Mouse (Mus musculus): ENCODE data around the gene Klc1. TPM values are rescaled to one million over a fixed set of nuclear protein-coding genes. Genes with fewer than 3 reads are reported as not detected.
A peak's percentile ranks its signal among the peaks of the same experiment; 100 is the strongest.

The Klc1 gene
- total RNA-seq, 2 experiments from 2014 or later, result 901 to 907 TPM

- no peak for DNase-seq (ENCODE audit: extremely low spot score in 1 of 2, low spot score in 2 of 2)
- intact Hi-C loops (cut with DNase I), result no loop called here
Observed at GRCm38 (mm10) chr12:111829954-111830353, 71.3 kb downstream of the Klc1 start.

GRCm38 (mm10) chr12:111830375-111830774 lies 71.7 kb downstream of the Klc1 start:
- intact Hi-C loops (cut with DNase I), result no loop called here
- no peak for DNase-seq (ENCODE audit: extremely low spot score in 1 of 2, low spot score in 2 of 2)

DNA sequence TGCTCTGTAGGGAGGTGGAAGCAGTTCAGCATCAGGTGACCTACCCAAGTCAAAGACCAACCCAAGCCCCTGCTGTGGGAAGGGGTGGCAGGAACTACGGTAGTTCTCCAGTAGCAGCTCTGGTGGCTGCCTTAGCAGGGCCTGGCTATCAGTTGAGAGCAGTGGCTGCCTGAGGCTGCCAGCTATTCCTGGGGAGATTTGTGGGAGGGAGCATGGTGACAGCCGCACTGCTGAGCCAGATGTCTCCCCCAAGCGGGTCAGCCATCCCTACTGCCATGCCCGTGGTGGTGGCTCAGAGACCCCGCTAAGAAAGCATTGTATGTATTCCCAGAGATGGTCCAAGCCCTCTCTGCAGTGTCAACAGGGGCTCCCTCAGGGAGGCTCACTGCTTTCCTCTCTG lies 74.0 kb downstream of the Klc1 start:
- intact Hi-C loops (cut with DNase I), result no loop called here
- DNase-seq (ENCODE audit: extremely low spot score in 1 of 2, low spot score in 2 of 2), result no peak

GRCm38 (mm10) chr12:111833457-111833856 lies 74.8 kb downstream of the Klc1 start:
- no peak for DNase-seq (ENCODE audit: extremely low spot score in 1 of 2, low spot score in 2 of 2)
- intact Hi-C loops (cut with DNase I), result no loop called here

DNA sequence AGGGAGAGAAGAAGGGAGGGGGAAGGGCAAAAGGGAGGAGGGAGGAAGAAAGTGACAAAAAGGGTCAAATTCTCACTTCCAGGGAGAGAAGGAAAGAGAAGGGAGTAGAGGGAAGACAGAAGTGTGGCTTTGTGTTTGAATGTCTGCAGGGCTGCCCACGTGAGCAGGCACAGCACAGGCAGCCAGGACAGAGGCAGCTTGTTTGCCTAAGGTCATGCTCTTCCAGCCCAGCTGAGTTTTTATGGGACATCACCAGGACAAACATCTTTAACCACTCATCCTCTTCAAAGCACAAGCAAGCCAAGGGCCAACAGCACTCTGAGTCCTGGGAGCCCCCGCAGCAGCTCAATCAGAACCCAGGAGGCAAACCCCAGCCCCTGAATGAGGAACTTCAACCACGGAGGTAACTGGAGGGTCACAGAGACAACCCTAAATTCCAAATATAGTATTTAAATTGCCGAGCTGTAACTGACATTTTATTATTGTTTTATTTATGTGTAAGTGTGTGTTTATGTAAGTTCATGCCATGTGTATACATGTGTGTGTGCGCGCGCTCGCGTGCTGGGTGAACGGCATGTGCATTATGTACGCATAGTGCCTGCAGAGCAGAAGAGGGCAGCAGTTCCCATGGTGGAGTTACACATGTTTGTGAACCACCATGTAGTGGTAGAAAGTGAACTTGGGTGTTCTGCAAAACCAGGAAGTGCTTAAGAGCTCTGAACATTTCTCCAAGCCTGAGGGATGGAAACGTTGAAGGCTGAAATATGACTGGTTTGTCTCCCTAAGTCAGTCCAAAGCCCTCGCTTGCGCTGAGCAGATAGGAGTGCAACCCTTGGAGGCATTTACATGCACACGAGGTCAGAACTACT lies 84.2 kb downstream of the Klc1 start:
- intact Hi-C loops (cut with DNase I), result no loop called here
- DNase-seq (ENCODE audit: extremely low spot score in 1 of 2, low spot score in 2 of 2), result no peak

- intact Hi-C loops (cut with DNase I), result no loop called here
- DNase-seq (ENCODE audit: extremely low spot score in 1 of 2, low spot score in 2 of 2), result no peak
Observed at GRCm38 (mm10) chr12:111843470-111843869, 84.8 kb downstream of the Klc1 start.

- intact Hi-C loops (cut with DNase I), result no loop called here
- DNase-seq (ENCODE audit: extremely low spot score in 1 of 2, low spot score in 2 of 2), result no peak
Observed at GRCm38 (mm10) chr12:111845953-111846352, 87.3 kb downstream of the Klc1 start.

GRCm38 (mm10) chr12:111846815-111847214 lies 88.2 kb downstream of the Klc1 start:
- DNase-seq (ENCODE audit: extremely low spot score in 1 of 2, low spot score in 2 of 2), result no peak
- intact Hi-C loops (cut with DNase I), result no loop called here

GRCm38 (mm10) chr12:111848300-111848798 lies 89.7 kb downstream of the Klc1 start:
- intact Hi-C loops (cut with DNase I), result no loop called here
- DNase-seq (ENCODE audit: extremely low spot score in 1 of 2, low spot score in 2 of 2), result no peak

- DNase-seq (ENCODE audit: extremely low spot score in 1 of 2, low spot score in 2 of 2), result no peak
- intact Hi-C loops (cut with DNase I), result no loop called here
Observed at GRCm38 (mm10) chr12:111851235-111851634, 92.6 kb downstream of the Klc1 start.

DNA sequence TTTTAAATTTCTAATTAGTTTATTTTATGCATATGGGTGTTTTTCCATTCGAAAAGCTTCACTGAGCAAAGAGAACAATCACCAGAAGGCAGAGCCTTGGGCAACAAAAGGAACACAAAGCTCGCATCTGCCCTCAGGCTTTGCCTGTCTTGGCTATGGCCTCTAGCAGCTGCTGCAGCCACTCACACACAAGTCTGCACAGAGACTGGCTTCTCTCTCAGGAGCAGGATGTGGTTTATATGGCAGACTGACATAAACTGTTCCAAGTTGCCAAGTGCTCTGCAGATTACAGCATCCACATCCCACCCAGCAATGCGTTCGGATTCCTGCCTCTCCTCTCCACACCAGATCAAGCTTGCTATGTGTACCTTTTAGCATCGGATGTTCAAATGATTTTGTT lies 93.1 kb downstream of the Klc1 start:
- no peak for DNase-seq (ENCODE audit: extremely low spot score in 1 of 2, low spot score in 2 of 2)
- intact Hi-C loops (cut with DNase I), result no loop called here

DNA sequence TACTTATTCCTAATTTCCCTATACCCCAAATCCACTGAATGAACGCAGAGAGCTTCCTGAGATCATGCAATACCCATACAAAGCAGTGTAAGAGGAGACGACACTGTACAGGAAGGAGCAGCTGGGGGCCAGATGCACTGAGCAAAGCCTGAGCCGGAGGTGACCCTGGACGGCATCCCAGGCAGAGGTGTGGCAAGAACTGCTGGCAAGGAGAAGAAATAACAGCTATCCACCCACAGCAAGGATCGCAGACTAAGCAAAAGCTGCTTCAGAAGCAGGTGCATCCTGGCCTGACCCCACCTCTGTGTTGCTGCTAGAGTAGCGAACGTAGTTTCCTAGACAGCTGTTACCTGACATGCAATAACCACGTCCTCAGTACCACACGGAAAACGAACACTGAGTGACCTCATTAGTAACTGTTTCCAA lies 94.4 kb downstream of the Klc1 start:
- intact Hi-C loops (cut with DNase I), result no loop called here
- peak in 1 of 2 experiments; percentile 52 for DNase-seq (ENCODE audit: extremely low spot score in 1 of 2, low spot score in 2 of 2)

DNA sequence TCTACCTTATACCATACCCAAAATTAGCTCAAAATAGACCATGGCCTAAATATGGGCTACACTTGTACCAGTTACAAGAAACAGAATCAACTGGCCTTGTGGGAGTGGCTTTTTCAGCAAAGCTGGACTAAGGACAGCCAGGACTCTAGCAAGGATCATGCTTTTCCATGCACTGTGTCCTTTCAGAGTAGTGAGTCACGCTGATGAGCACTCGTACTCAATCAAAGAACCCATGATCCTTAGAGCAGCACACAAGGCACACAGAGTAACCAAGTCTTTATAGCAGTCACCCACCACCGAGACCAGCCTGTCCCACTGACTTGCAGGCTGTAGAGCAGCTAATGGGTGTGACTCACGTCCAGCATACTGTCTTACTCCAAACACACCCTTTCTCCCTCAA lies 94.9 kb downstream of the Klc1 start:
- intact Hi-C loops (cut with DNase I), result no loop called here
- DNase-seq (ENCODE audit: extremely low spot score in 1 of 2, low spot score in 2 of 2), result no peak

DNA sequence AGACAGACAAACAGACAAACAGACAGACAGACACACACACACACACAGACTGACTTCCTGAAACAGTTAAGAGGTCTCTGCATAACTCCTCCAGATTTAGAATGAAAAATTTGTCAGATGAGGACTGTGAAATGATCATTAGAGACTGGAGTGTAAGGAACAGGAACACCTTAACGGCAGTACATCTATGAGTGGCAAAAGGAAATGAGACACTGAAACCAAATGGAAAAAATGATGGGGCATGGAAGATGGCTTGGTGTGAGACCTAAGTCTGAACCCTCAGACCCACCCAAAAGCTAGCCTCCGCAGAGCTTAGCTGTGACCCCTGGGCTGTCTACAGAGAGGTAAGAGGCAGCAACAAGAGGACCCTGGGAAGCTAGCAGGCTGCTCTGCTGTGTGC lies 96.8 kb downstream of the Klc1 start:
- intact Hi-C loops (cut with DNase I), result no loop called here

More for the DNA sequence above, 96.8 kb downstream of the Klc1 start:
- DNase-seq (ENCODE audit: extremely low spot score in 1 of 2, low spot score in 2 of 2), result no peak

Other genes starting within 250 kb of the Klc1 start
- 100 to 1,000 TPM; 265 to 276 TPM for gene Eif5, start 220.8 kb upstream of the Klc1 start, total RNA-seq (2021)
- gene Mark3, start 184.3 kb upstream of the Klc1 start, total RNA-seq (2021), result 100 to 1,000 TPM; 132 to 137 TPM
- gene Ckb, start 86.5 kb upstream of the Klc1 start, total RNA-seq (2021), result 1,000 to 10,000 TPM in 1 of 2 experiments, 100 to 1,000 TPM in 1; 966 to 1,046 TPM
- gene Trmt61a, start 80.7 kb upstream of the Klc1 start, total RNA-seq (2021), result 10 to 100 TPM; 19.2 to 19.5 TPM
- 10 to 100 TPM; 40.6 to 43.2 TPM for gene Bag5, start 45.6 kb upstream of the Klc1 start, total RNA-seq (2021)
- 10 to 100 TPM; 37.9 to 38.6 TPM for gene Apopt1, start 45.6 kb upstream of the Klc1 start, total RNA-seq (2021)
- gene Xrcc3, start 55.0 kb downstream of the Klc1 start, total RNA-seq (2021), result 1 to 10 TPM; 3.0 to 3.2 TPM
- gene Zfyve21, start 55.3 kb downstream of the Klc1 start, total RNA-seq (2021), result 10 to 100 TPM; 14.9 to 19.2 TPM
- gene Ppp1r13b, start 149.3 kb downstream of the Klc1 start, total RNA-seq (2021), result 10 to 100 TPM; 60.8 to 61.3 TPM
- gene Atp5mpl, start 208.1 kb downstream of the Klc1 start, total RNA-seq (2021), result 100 to 1,000 TPM; 467 TPM
- gene Tdrd9, start 212.7 kb downstream of the Klc1 start, total RNA-seq (2021), result under 1 TPM; 0.26 to 0.88 TPM
- not detected for gene Rd3l, start 222.5 kb downstream of the Klc1 start, total RNA-seq (2021)

Measured in left cerebral cortex, postnatal 10 days (tissue).